Mouse (Mus musculus): Measurements from ENCODE around the gene Gm45062. TPM values are rescaled to one million over a fixed set of nuclear protein-coding genes. Genes with fewer than 3 reads are reported as not detected.

The Gm45062 gene
- polyA plus RNA-seq, 1 experiment from 2014 or later = 8.1 TPM

DNA sequence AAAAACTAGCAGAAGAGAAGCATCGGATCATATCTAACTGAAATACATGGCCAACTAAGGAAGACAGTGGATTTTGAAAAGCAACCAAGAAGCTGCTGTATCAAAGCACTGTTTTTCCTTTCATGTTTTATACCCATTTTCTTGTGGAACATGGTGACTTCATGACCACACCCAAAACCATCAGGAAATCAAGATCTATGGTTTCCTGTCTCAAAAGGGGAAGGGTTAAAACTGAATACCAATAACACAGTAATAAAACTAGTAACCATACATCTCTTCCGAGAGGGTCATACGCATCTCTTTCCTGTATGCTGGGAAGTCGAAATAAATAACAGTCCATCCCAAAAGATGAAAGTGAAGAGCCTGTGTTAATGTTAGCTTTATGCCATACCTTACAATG lies 373.5 kb downstream of the Gm45062 start:
- Histone ChIP-seq H3K4me3 (replicated peaks) (no peak overlapping the region), H3K36me3 (no peaks in the 10 kb centered on the region), H3K27me3 (no peaks in the 10 kb centered on the region), H3K4me1 (no peaks in the 10 kb centered on the region), H3K9me3 (replicated peaks) (no peaks in the 10 kb centered on the region), H3K9ac (no peak overlapping the region), H3K4me2 (replicated peaks) (no peak overlapping the region), H3K27ac (replicated peaks) (no peak overlapping the region)
- WGBS = 95% methylated on average over 4 of the region's 4 CpGs
- no peak for ATAC-seq (ENCODE audit: insufficient number of reproducible peaks, low FRiP score, low TSS enrichment, low read depth)

DNA sequence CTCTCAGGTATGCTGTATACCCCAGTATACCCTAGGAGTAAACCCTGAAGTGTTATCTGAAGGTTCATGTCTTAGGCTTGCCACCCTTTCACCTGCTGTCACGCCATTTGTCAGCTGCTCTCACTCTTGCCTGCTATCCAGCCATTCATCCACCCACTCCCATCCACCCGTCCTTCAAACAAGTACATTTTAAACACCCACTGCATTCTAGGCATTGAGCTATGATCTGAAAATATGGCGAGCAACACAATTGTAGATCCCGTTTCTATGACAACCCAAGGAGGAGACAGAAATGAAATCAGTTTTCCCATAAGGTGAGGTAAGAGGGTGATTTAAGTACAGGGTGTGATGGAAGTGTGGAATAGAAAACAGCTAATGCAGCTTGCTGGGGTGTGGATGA lies 378.9 kb downstream of the Gm45062 start:
- H3K4me1 ChIP-seq = 0 out of 2 replicates have a peak, but pooled peaks cover 5% of the 10 kb centered on the region
- H3K9ac ChIP-seq = no peak overlapping the region
- H3K4me2 ChIP-seq (replicated peaks) = no peak overlapping the region
- no peaks in the 10 kb centered on the region for H3K27me3 ChIP-seq
- H3K9me3 ChIP-seq (replicated peaks) = no peaks in the 10 kb centered on the region
- H3K36me3 ChIP-seq = no peaks in the 10 kb centered on the region
- WGBS = 88% methylated on average over 4 of the region's 4 CpGs
- H3K4me3 ChIP-seq (replicated peaks) = no peak overlapping the region
- H3K27ac ChIP-seq (replicated peaks) = no peak overlapping the region
- no peak for ATAC-seq (ENCODE audit: insufficient number of reproducible peaks, low FRiP score, low TSS enrichment, low read depth)

DNA sequence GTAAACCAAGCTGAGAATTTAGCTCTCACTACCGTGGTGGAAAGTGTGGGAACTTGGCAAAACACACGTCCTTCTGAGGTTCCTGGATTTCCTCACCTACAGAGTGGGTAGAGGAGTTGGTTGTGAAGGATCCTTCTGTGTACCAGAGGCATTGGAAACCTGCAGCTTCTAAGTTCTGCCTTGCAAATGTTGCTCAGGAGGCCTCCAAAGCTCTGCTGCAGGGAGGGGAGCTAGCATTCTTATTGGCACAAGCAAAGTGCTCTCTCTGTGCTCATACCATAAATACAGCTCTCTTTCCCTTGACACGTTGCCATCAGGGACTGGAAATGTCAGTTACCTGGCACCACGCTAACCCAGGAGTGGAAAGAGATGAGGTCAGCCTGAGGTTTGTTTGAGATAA lies 379.6 kb downstream of the Gm45062 start:
- H3K4me1 ChIP-seq = 0 out of 2 replicates have a peak, but pooled peaks cover 5% of the 10 kb centered on the region
- no peaks in the 10 kb centered on the region for H3K9me3 ChIP-seq (replicated peaks)
- H3K27me3 ChIP-seq = no peaks in the 10 kb centered on the region
- no peak overlapping the region for H3K9ac ChIP-seq
- ATAC-seq (ENCODE audit: insufficient number of reproducible peaks, low FRiP score, low TSS enrichment, low read depth) = no peak
- WGBS = 76% methylated on average over 4 of the region's 4 CpGs
- no peak overlapping the region for H3K4me2 ChIP-seq (replicated peaks)
- no peak overlapping the region for H3K4me3 ChIP-seq (replicated peaks)
- H3K36me3 ChIP-seq = no peaks in the 10 kb centered on the region
- no peak overlapping the region for H3K27ac ChIP-seq (replicated peaks)

DNA sequence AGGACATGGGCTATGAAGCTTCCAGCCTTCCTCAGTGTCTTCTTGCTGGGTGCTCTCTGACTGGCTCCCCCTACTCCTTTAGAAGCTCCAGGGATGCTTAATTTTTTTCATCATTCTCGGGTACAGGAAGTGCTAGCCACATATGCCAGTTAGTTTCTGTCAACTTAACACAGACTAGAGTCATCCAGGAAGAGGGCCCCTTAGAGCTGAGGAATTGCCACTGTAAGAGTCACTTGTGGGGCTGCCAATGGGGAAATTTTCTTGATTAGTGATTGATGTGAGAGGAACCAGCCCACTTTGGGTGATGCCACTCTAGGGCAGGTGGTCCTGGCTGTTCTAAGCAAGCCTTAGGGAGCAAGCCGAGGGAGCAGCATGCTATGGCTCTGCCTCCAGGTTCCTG lies 380.3 kb downstream of the Gm45062 start:
- Histone ChIP-seq H3K4me3 (replicated peaks) (no peak overlapping the region), H3K36me3 (no peaks in the 10 kb centered on the region), H3K4me2 (replicated peaks) (no peak overlapping the region), H3K27ac (replicated peaks) (no peak overlapping the region), H3K9ac (no peak overlapping the region), H3K4me1 (0 out of 2 replicates have a peak, but pooled peaks cover 5% of the 10 kb centered on the region), H3K9me3 (replicated peaks) (no peaks in the 10 kb centered on the region), H3K27me3 (no peaks in the 10 kb centered on the region)
- ATAC-seq (ENCODE audit: insufficient number of reproducible peaks, low FRiP score, low TSS enrichment, low read depth) = no peak
- WGBS = 80% methylated on average over 2 of the region's 2 CpGs

DNA sequence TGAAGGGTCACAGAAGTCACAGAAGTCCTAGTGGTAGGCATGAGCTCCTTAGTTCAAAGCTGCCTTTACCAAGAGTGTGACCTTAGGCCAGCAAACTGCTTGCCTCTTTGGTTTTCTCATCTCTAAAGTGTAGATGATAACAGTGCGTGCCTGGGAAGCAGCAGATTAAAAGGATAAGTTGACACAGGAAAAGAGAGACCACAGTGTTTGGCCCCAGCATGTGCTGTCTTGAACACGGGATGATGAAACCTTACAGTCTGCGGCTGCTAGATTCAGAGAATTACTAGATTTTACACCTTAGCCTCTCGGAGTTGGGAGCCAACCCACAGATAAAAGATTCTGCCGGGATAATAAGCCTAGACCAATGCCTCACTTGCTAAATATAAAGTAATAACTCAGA lies 381.6 kb downstream of the Gm45062 start:
- Histone ChIP-seq H3K9ac (no peak overlapping the region), H3K4me1 (peaks cover 15% of the 10 kb centered on the region), H3K4me2 (replicated peaks) (no peak overlapping the region), H3K4me3 (replicated peaks) (no peak overlapping the region), H3K27ac (replicated peaks) (no peak overlapping the region), H3K9me3 (replicated peaks) (no peaks in the 10 kb centered on the region), H3K36me3 (no peaks in the 10 kb centered on the region), H3K27me3 (no peaks in the 10 kb centered on the region)
- WGBS = 78% methylated on average over 5 of the region's 5 CpGs
- ATAC-seq (ENCODE audit: insufficient number of reproducible peaks, low FRiP score, low TSS enrichment, low read depth) = no peak

DNA sequence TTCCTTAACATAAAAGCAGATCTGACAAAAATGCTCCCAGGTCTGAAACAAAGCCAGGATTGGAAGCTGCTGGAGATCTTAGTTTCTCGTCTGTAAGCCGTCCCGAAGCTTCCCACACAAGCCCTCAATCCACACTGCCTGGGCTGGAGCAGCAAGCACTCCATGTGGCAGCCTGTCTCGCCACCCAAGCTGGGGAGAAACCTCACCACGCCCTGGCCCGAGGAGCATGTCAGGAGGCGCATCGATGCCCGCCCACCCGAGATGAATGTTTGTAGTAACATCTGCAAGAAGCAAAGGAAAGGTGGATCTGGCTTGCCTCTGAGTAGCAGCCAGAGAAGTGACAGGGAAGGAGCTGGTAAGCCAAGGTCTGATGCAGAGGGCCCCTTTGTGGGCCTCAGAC lies 385.5 kb downstream of the Gm45062 start:
- 47% methylated on average over 10 of the region's 10 CpGs for WGBS
- Histone ChIP-seq H3K4me3 (replicated peaks) (no peak overlapping the region), H3K27ac (replicated peaks) (peak overlapping the region; percentile 63), H3K27me3 (no peaks in the 10 kb centered on the region), H3K9me3 (replicated peaks) (no peaks in the 10 kb centered on the region), H3K4me2 (replicated peaks) (no peak overlapping the region), H3K9ac (no peak overlapping the region), H3K36me3 (no peaks in the 10 kb centered on the region), H3K4me1 (peaks cover 16% of the 10 kb centered on the region)
- ATAC-seq (ENCODE audit: insufficient number of reproducible peaks, low FRiP score, low TSS enrichment, low read depth) = no peak; the same call in 1 of the 2 replicates

DNA sequence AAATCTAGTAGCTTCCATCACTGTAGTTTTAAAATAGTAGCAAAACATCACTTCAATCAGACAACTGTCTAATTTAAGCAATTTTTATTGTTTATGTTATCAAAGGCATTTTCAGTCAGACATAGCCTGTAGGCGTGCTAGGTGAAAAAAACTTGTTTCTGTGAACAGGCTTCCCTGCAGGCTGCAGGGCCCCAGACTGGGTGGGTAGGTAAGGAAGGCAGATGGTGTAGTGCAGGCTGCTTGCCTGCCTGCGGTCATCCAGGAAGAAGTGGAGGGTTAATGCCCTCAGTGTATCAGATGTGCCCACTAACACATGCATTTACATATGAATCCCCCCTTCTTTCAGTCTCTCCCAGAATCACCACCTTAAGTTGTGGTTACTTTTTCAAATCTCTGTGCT lies 386.5 kb downstream of the Gm45062 start:
- H3K9me3 ChIP-seq (replicated peaks) = no peaks in the 10 kb centered on the region

More for the DNA sequence above, 386.5 kb downstream of the Gm45062 start:
- Histone ChIP-seq H3K27ac (replicated peaks) (no peak overlapping the region), H3K27me3 (no peaks in the 10 kb centered on the region), H3K4me1 (peaks cover 16% of the 10 kb centered on the region), H3K4me3 (replicated peaks) (no peak overlapping the region), H3K4me2 (replicated peaks) (no peak overlapping the region), H3K36me3 (no peaks in the 10 kb centered on the region), H3K9ac (no peak overlapping the region)
- WGBS = 56% methylated on average over 2 of the region's 2 CpGs
- ATAC-seq (ENCODE audit: insufficient number of reproducible peaks, low FRiP score, low TSS enrichment, low read depth) = no peak

Other genes starting within 250 kb of the Gm45062 start
- 0.34 and 0.52 TPM in 2 replicates for gene Col28a1, start 66.8 kb upstream of the Gm45062 start, polyA plus RNA-seq (2015; fragmentation: Nextera tagmentation; extraction: Ambion mirVana)
- 21.4 and 22.9 TPM in 2 replicates for gene Mios, start 50.2 kb upstream of the Gm45062 start, polyA plus RNA-seq (2015; fragmentation: Nextera tagmentation; extraction: Ambion mirVana)
- 121 and 123 TPM in 2 replicates for gene Rpa3, start 277 bp upstream of the Gm45062 start, polyA plus RNA-seq (2015; fragmentation: Nextera tagmentation; extraction: Ambion mirVana)
- 18.2 and 19.0 TPM in 2 replicates for gene Umad1, start 162 bp upstream of the Gm45062 start, polyA plus RNA-seq (2015; fragmentation: Nextera tagmentation; extraction: Ambion mirVana)

All from embryonic facial prominence, embryonic 15.5 days (tissue).